Mouse (Mus musculus) liver, embryonic 11.5 days (tissue): ENCODE data around the gene Zfp93. TPM values are rescaled to one million over a fixed set of nuclear protein-coding genes. Genes with fewer than 3 reads are reported as not detected.

Experiments used
- ATAC-seq: fragments of 200-750 bp; cut with Nextera tagmentation; replicated peaks from 2 replicates; pipeline ENCODE4 v1.8.0; 2017; ENCODE audit warnings: moderate number of reproducible peaks, mild to moderate bottlenecking, moderate TSS enrichment, moderate library complexity; ENCODE audit not compliant: low FRiP score
- DNase-seq: peaks from one replicate; pipeline ENCODE4 v3.0.0-alpha.2; 2017; ENCODE audit warnings: low spot score
- H3K27ac ChIP-seq: fragments of 300-500 bp; sonication (generic); 2 replicates; pipeline ENCODE4 v1.5.1; 2014; ENCODE audit warnings: mild to moderate bottlenecking, low read depth, low read length, control low read depth
- H3K27me3 ChIP-seq: fragments of 300-500 bp; sonication (generic); replicated peaks from 2 replicates; pipeline ENCODE4 v1.6.1; 2014; ENCODE audit warnings: low read length, mixed read lengths; ENCODE audit not compliant: control insufficient read depth, insufficient read depth
- H3K36me3 ChIP-seq: fragments of 300-500 bp; sonication (generic); 2 replicates; pipeline ENCODE4 v1.6.1; 2014; ENCODE audit warnings: mild to moderate bottlenecking, low read length, moderate library complexity, mixed read lengths; ENCODE audit not compliant: control insufficient read depth, insufficient read depth
- H3K4me1 ChIP-seq: fragments of 300-500 bp; sonication (generic); replicated peaks from 2 replicates; pipeline ENCODE4 v1.6.1; 2014; ENCODE audit warnings: low read length, mixed read lengths; ENCODE audit not compliant: control insufficient read depth, insufficient read depth
- H3K4me2 ChIP-seq: fragments of 300-500 bp; sonication (generic); 2 replicates; pipeline ENCODE4 v1.6.1; 2014; ENCODE audit warnings: mild to moderate bottlenecking, control low read depth, moderate library complexity
- H3K4me3 ChIP-seq: fragments of 300-500 bp; sonication (generic); 2 replicates; pipeline ENCODE4 v1.5.1; 2014; ENCODE audit warnings: low read depth, low read length, control low read depth
- H3K9ac ChIP-seq: fragments of 300-500 bp; sonication (generic); 2 replicates; pipeline ENCODE4 v1.6.1; 2014; ENCODE audit warnings: low read depth, low read length, control low read depth
- H3K9me3 ChIP-seq: fragments of 300-500 bp; sonication (generic); 2 replicates; pipeline ENCODE4 v1.6.1; 2016; ENCODE audit warnings: low read length, inconsistent platforms, mixed read lengths; ENCODE audit not compliant: control insufficient read depth
- WGBS: fragments of 180-500 bp; shearing (Covaris S2); extraction: QIAGEN DNeasy Blood & Tissue Kit; methylation state at CpG from one replicate; pipeline ENCODE4 v1.1.7; 2014; 5-methylcytosine and 5-hydroxymethylcytosine counted together
- polyA plus RNA-seq: library from polyadenylated mRNA; unstranded; fragments of >200 nt; fragmentation: Nextera tagmentation; extraction: Ambion mirVana; gene quantifications from 2 replicates; pipeline ENCODE4 v1.2.1, GENCODE M21; 2014

Zfp93 gene
- polyA plus RNA-seq, 1 experiment from 2014 or later = 3.8 TPM

GRCm38 (mm10) chr7:24287670-24288069 is 17.4 kb downstream of the Zfp93 start:
- 73% methylated on average over 5 of the region's 5 CpGs for WGBS

GRCm38 (mm10) chr7:24288512-24288911 is 18.3 kb downstream of the Zfp93 start:
- peaks cover 29% of the 10 kb centered on the region for H3K36me3 ChIP-seq
- H3K27ac ChIP-seq = no peak overlapping the region
- H3K4me2 ChIP-seq = no peak overlapping the region
- H3K9ac ChIP-seq = no peak overlapping the region
- no peaks in the 10 kb centered on the region for H3K27me3 ChIP-seq
- H3K4me1 ChIP-seq = no peaks in the 10 kb centered on the region
- no peak for ATAC-seq
- no peaks in the 10 kb centered on the region for H3K9me3 ChIP-seq
- DNase-seq = no peak
- H3K4me3 ChIP-seq = no peak overlapping the region
- 85% methylated on average over 6 of the region's 6 CpGs for WGBS

More at GRCm38 (mm10) chr7:24287670-24288069, 17.4 kb downstream of the Zfp93 start:
- H3K36me3 ChIP-seq = peaks cover 25% of the 10 kb centered on the region
- H3K4me2 ChIP-seq = no peak overlapping the region
- H3K4me3 ChIP-seq = no peak overlapping the region
- no peaks in the 10 kb centered on the region for H3K4me1 ChIP-seq
- ATAC-seq (no peak), DNase-seq (no peak)
- no peaks in the 10 kb centered on the region for H3K27me3 ChIP-seq
- no peak overlapping the region for H3K9ac ChIP-seq
- H3K27ac ChIP-seq = no peak overlapping the region
- no peaks in the 10 kb centered on the region for H3K9me3 ChIP-seq

DNA sequence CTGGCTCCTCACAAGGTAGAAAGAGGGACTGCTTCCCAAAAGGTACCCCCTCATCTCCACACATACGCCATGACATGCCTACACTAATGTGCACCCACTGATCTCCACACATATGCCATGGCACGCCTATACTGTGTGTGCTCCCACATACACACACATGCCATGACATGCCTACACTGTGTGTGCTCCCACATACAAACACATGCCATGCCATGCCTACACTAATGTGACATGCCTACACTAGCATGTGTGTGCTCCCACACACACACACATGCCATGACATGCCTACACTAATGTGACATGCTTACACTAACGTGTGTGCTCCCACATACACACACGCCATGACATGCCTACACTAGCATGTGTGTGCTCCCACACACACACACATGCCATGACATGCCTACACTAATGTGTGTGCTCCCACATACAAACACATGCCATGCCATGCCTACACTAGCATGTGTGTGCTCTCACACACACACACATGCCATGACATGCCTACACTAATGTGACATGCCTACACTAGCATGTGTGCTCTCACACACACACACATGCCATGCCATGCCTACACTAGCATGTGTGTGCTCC is 20.0 kb downstream of the Zfp93 start:
- no peaks in the 10 kb centered on the region for H3K9me3 ChIP-seq
- ATAC-seq = no peak
- H3K4me2 ChIP-seq = no peak overlapping the region
- no peaks in the 10 kb centered on the region for H3K4me1 ChIP-seq
- H3K36me3 ChIP-seq = peaks cover 38% of the 10 kb centered on the region
- no peaks in the 10 kb centered on the region for H3K27me3 ChIP-seq
- no peak for DNase-seq
- H3K4me3 ChIP-seq = no peak overlapping the region
- no peak overlapping the region for H3K9ac ChIP-seq
- WGBS = 89% methylated on average over 4 of the region's 4 CpGs
- H3K27ac ChIP-seq = no peak overlapping the region

DNA sequence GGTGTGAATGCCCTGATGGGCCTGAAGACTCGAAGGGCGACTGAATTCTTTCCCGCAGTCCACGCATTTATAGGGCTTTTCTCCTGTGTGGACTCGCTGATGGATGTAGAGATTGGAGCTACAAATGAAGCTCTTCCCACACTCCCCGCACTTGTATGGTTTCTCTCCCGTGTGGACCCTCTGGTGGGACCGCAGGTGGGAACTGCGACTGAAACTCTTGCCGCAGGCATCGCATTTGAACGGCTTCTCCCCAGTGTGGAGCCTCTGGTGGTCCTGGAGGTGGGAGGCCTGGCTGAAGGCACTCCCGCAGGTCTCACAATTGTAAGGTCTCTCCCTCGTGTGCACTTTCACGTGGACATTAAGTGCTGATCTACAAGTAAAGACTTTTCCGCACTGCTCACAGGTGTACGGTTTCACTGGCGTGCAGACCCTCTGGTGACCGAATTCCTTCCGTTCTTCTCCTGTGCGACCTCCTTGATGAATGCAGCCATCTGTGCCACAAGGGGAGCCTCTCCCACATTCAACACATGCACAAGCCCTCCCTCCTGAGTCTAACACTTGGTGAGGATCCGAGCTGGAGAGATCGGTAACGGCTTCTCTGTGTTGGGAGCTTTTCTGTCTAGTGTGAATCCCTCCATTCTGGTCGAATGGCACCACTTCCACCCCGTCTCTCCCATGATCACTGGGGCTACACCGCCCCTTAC is 21.3 kb downstream of the Zfp93 start:
- WGBS = 88% methylated on average over 27 of the region's 27 CpGs
- Histone ChIP-seq H3K27me3 (no peaks in the 10 kb centered on the region), H3K4me2 (no peak overlapping the region), H3K4me1 (no peaks in the 10 kb centered on the region), H3K27ac (no peak overlapping the region), H3K4me3 (no peak overlapping the region), H3K9me3 (no peaks in the 10 kb centered on the region), H3K36me3 (peaks cover 44% of the 10 kb centered on the region), H3K9ac (no peak overlapping the region)
- no peak for DNase-seq
- no peak for ATAC-seq

DNA sequence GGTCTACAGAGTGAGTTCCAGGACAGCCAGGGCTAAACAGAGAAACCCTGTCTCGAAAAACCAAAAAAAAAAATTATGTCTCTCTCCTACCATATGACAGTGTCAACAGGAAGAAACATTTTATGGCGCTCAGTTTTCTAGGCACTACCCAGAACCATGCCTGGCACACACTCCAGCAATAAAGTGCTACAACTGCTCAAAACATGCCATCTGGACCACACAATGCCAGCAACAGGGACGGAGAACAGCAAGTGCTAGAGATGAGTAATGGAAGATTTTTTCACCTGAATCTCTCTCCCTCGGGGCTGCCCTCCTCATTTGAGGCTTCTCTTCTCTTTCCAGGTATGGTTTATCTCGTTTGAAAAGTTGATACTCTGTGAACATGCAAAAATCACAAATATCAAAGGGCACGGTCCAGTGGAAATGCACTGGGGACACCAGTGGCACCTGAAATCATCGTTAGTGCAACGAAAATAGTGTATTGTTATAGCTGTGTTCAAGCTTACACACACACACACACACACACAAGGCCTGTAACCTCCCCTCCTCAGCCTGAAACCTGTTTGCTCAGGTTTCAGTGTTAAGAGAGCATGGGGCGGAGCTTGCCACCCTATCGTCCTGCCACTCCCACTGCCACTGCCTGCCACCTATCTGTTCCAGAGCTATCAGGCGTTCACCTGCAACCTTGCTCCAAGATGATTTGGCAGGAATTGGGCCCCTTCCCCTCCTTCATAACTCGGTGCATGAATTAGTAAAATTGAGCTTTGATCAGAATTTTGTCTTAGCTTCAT is 23.0 kb downstream of the Zfp93 start:
- Histone ChIP-seq H3K9me3 (no peaks in the 10 kb centered on the region), H3K27me3 (no peaks in the 10 kb centered on the region), H3K4me3 (no peak overlapping the region), H3K9ac (no peak overlapping the region), H3K27ac (no peak overlapping the region), H3K36me3 (peaks cover 44% of the 10 kb centered on the region), H3K4me2 (no peak overlapping the region), H3K4me1 (0 out of 2 replicates have a peak, but pooled peaks cover 1% of the 10 kb centered on the region)
- ATAC-seq = peak; percentile 32; the same call in 1 of the 2 replicates
- 78% methylated on average over 12 of the region's 12 CpGs for WGBS
- no peak for DNase-seq

- Histone ChIP-seq H3K4me2 (no peak overlapping the region), H3K9ac (no peak overlapping the region), H3K36me3 (peaks cover 41% of the 10 kb centered on the region), H3K4me3 (no peak overlapping the region), H3K27me3 (no peaks in the 10 kb centered on the region), H3K4me1 (0 out of 2 replicates have a peak, but pooled peaks cover 3% of the 10 kb centered on the region), H3K27ac (no peak overlapping the region), H3K9me3 (no peaks in the 10 kb centered on the region)
- 92% methylated on average over 4 of the region's 4 CpGs for WGBS
- DNase-seq = no peak
- no peak for ATAC-seq
Observed at GRCm38 (mm10) chr7:24294763-24295162, 24.5 kb downstream of the Zfp93 start.

- H3K4me2 ChIP-seq = no peak overlapping the region
- no peak overlapping the region for H3K27ac ChIP-seq
- no peaks in the 10 kb centered on the region for H3K27me3 ChIP-seq
- no peak overlapping the region for H3K4me3 ChIP-seq
- peaks cover 38% of the 10 kb centered on the region for H3K36me3 ChIP-seq
- DNase-seq = no peak
- H3K4me1 ChIP-seq = 0 out of 2 replicates have a peak, but pooled peaks cover 6% of the 10 kb centered on the region
- ATAC-seq = no peak
- WGBS = 93% methylated on average over 7 of the region's 7 CpGs
- H3K9ac ChIP-seq = no peak overlapping the region
- H3K9me3 ChIP-seq = no peaks in the 10 kb centered on the region
Observed at GRCm38 (mm10) chr7:24295376-24295775, 25.2 kb downstream of the Zfp93 start.

GRCm38 (mm10) chr7:24296386-24296785 is 26.2 kb downstream of the Zfp93 start:
- Histone ChIP-seq H3K27me3 (no peaks in the 10 kb centered on the region), H3K9ac (no peak overlapping the region), H3K4me3 (no peak overlapping the region), H3K4me2 (no peak overlapping the region), H3K4me1 (0 out of 2 replicates have a peak, but pooled peaks cover 9% of the 10 kb centered on the region), H3K27ac (no peak overlapping the region), H3K9me3 (no peaks in the 10 kb centered on the region), H3K36me3 (peaks cover 32% of the 10 kb centered on the region)
- 88% methylated on average over 7 of the region's 7 CpGs for WGBS
- ATAC-seq (no peak), DNase-seq (no peak)
